Mouse (Mus musculus) limb, embryonic 10.5 days (tissue): Measurements from ENCODE around the gene Erbb2. TPM values are rescaled to one million over a fixed set of nuclear protein-coding genes. Genes with fewer than 3 reads are reported as not detected.
A peak's percentile ranks its signal among the peaks of the same experiment; 100 is the strongest.

Experiments
- DNase-seq: peaks from one replicate; pipeline ENCODE4 v3.0.0-alpha.2; 2017; ENCODE audit warnings: low spot score
- H3K27ac ChIP-seq: fragments of 300-500 bp; sonication (generic); 2 replicates; pipeline ENCODE4 v1.5.1; 2016; ENCODE audit warnings: mild to moderate bottlenecking
- H3K27me3 ChIP-seq: fragments of 300-500 bp; sonication (generic); 2 replicates; pipeline ENCODE4 v1.6.1; 2016; ENCODE audit warnings: low read depth, mild to moderate bottlenecking; ENCODE audit not compliant: poor library complexity, severe bottlenecking
- H3K36me3 ChIP-seq: fragments of 300-500 bp; sonication (generic); 2 replicates; pipeline ENCODE4 v1.6.1; 2016; ENCODE audit warnings: mild to moderate bottlenecking, moderate library complexity
- H3K4me1 ChIP-seq: fragments of 300-500 bp; sonication (generic); 2 replicates; pipeline ENCODE4 v1.6.1; 2016
- H3K4me3 ChIP-seq: fragments of 300-500 bp; sonication (generic); 2 replicates; pipeline ENCODE4 v1.5.1; 2016; ENCODE audit warnings: mild to moderate bottlenecking, moderate library complexity
- H3K9me3 ChIP-seq: fragments of 300-500 bp; sonication (generic); replicated peaks from 2 replicates; pipeline ENCODE4 v1.6.1; 2016; ENCODE audit warnings: mild to moderate bottlenecking
- WGBS: fragments of 180-500 bp; shearing (Covaris S2); methylation state at CpG from one replicate; pipeline ENCODE4 v1.1.7; 2016; 5-methylcytosine and 5-hydroxymethylcytosine counted together
- polyA plus RNA-seq: library from polyadenylated mRNA; unstranded; fragments of >200 nt; fragmentation: Nextera tagmentation; extraction: Ambion mirVana; gene quantifications from 2 replicates; pipeline ENCODE4 v1.2.1, GENCODE M21; 2016

Gene Erbb2
- polyA plus RNA-seq, 1 experiment from 2014 or later = 30.9 TPM

DNA sequence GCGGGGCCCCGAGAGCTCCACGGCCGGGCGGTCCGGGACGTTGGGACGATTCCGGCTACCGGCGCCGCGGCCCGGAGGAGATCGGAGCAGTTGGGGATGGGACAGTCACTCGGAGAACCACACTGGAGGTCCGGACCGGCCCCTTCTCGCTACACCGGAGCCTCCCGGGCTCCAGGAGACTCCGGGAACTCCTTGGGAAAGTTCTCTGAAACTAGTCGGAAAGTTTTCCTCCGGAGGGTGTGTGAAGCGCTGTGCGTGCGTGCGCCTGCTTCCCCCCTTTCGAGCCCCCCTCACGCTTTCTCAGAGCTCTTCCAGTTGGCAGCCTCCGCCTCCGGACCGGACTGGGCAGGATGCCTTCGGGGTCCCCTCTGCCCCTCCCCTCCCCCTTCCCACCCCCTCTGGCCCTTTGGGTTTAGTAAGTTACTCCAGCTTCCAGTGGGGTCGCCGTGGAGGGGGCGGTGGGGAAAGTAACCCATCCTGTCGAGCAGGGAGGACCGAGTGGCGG lies 579 bp downstream of the Erbb2 start:
- DNase-seq = peak; percentile 79
- Histone ChIP-seq H3K27me3 (peaks cover 31% of the 10 kb centered on the region), H3K4me1 (peaks cover 53% of the 10 kb centered on the region), H3K27ac (peak overlapping the region; percentile 95), H3K4me3 (peak overlapping the region; percentile 95), H3K9me3 (no peaks in the 10 kb centered on the region), H3K36me3 (no peaks in the 10 kb centered on the region)
- under 1% methylated on average over 40 of the region's 40 CpGs for WGBS

DNA sequence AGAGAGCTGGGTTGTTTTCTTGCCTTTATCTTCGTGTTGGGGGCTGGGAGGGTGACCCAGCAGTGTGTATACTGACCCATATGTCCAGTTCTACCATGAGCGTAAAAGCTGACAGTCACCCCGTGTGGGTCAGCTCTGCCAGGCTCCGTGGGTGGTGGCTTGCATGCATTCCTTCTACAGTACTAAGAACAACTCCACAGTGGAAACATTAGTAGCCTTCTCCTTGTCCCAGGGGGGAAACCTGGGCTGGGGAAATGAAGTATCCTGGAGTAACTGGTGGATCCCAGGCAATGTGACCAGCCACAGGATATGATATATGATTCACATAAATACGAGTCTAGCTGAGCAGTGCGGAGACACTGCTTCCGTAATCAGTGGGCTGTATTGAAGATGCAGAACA lies 1.5 kb downstream of the Erbb2 start:
- Histone ChIP-seq H3K9me3 (no peaks in the 10 kb centered on the region), H3K27ac (peak overlapping the region; percentile 95; the same call in 1 of the 2 replicates), H3K4me1 (peaks cover 53% of the 10 kb centered on the region), H3K27me3 (peaks cover 31% of the 10 kb centered on the region), H3K4me3 (peak overlapping the region; percentile 95), H3K36me3 (peaks cover 2% of the 10 kb centered on the region; the same call in 1 of the 2 replicates)
- DNase-seq = no peak
- 26% methylated on average over 7 of the region's 7 CpGs for WGBS

DNA sequence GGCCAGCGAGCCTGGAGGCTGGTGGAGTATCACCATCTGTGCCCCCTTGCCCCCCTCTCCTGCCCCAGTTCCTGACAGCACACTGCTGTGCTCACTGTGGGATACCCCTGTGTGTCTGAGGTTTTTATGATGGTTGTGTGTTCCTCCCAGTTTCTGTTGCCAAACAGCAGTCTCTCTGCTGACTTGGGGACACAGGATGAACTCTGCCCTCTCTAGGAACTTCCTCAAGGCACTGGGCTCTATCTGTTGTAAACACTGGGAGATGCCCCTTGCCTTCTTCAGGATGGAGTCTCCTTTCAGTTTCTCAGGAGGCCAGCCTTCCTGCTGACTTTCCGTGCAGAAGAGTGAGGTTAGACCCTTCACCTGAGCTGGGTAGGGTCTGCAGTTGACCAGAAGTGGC lies 1.9 kb downstream of the Erbb2 start:
- H3K27me3 ChIP-seq = peaks cover 31% of the 10 kb centered on the region
- no peak for DNase-seq
- no peaks in the 10 kb centered on the region for H3K9me3 ChIP-seq
- peaks cover 49% of the 10 kb centered on the region for H3K4me1 ChIP-seq
- no peak overlapping the region for H3K27ac ChIP-seq
- peaks cover 6% of the 10 kb centered on the region; the same call in 1 of the 2 replicates for H3K36me3 ChIP-seq
- peak overlapping the region; percentile 95 for H3K4me3 ChIP-seq
- 22% methylated on average over 2 of the region's 2 CpGs for WGBS

DNA sequence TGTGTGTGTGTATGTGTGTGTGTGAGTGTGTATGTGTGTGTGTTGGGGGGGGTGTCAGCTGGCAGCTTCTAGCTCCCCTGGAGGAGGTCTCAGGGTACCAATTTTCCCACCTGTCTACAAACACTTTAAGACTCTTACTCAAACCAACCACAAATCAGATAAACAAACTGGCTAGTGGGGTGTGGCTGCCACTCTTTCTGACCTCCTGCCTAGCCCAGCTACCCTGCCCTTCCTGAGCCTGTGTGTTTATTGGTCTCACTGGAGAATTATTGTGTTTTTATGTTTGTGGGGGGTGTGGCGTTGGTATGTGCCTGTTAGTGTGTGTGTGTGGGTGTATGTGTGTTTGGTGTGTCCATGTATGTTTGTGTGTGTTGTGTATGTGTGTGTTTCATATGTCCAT lies 4.8 kb downstream of the Erbb2 start:
- Histone ChIP-seq H3K4me3 (no peak overlapping the region), H3K27me3 (peaks cover 10% of the 10 kb centered on the region; the same call in 1 of the 2 replicates), H3K4me1 (peaks cover 37% of the 10 kb centered on the region), H3K9me3 (no peaks in the 10 kb centered on the region), H3K36me3 (peaks cover 31% of the 10 kb centered on the region), H3K27ac (no peak overlapping the region)
- no peak for DNase-seq
- 75% methylated on average over 1 of the region's 1 CpGs for WGBS

DNA sequence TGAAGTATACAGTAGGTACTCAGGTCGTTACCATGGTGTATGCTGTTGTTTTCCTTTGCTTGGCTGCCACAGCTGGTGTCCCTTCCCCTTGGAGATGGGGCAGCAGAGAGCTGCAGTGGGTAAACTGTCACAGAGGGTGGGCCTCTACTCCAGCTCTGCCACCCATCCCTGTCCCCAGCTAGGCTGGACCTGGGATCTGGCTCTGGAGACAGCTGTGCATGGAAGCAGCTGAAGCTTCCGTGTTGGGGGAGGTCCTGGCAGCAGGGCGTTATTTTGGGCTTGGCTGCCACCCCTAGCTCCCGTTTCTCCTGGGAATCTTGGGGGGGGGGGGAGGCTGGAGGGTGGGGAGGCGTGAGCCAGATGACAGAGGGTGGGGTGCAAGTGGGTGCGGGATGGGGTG lies 6.0 kb downstream of the Erbb2 start:
- 71% methylated on average over 6 of the region's 6 CpGs for WGBS
- Histone ChIP-seq H3K4me1 (peaks cover 26% of the 10 kb centered on the region), H3K27me3 (peaks cover 10% of the 10 kb centered on the region; the same call in 1 of the 2 replicates), H3K9me3 (no peaks in the 10 kb centered on the region), H3K27ac (no peak overlapping the region), H3K4me3 (no peak overlapping the region), H3K36me3 (peaks cover 43% of the 10 kb centered on the region)
- no peak for DNase-seq

DNA sequence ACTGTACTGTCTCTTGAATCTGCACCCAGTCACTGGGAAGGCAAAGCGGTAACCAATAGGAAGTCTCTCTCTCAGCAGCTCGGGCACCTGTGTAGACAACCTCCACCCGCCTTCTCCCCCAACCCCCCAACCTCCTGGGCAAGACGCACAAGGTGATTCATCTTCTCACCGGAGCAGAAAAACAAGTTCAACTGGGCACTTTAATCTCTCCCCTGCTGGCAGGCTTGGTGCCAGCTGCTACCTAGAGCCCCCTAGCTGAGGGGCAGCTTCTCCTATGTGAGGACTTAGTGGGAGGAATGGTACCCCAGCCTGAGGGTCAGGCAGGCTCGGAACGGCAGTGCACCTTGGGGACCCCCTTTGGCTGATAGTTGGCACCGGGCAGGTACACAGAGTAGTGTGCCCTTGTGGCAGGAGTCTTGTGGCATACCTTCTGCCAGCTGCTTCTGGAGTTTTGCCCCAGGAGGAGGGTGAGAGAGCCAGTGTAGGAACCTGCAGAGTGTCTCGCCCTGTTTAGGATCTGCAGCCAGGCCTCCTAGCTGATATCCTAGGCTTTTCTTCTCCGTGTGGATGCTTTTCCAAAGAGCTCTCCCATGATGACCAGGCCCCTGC lies 6.8 kb downstream of the Erbb2 start:
- H3K4me3 ChIP-seq = no peak overlapping the region
- H3K27ac ChIP-seq = no peak overlapping the region
- no peak for DNase-seq
- no peaks in the 10 kb centered on the region for H3K9me3 ChIP-seq
- peaks cover 10% of the 10 kb centered on the region; the same call in 1 of the 2 replicates for H3K27me3 ChIP-seq
- WGBS = 83% methylated on average over 10 of the region's 10 CpGs
- peaks cover 19% of the 10 kb centered on the region for H3K4me1 ChIP-seq
- H3K36me3 ChIP-seq = peaks cover 51% of the 10 kb centered on the region

DNA sequence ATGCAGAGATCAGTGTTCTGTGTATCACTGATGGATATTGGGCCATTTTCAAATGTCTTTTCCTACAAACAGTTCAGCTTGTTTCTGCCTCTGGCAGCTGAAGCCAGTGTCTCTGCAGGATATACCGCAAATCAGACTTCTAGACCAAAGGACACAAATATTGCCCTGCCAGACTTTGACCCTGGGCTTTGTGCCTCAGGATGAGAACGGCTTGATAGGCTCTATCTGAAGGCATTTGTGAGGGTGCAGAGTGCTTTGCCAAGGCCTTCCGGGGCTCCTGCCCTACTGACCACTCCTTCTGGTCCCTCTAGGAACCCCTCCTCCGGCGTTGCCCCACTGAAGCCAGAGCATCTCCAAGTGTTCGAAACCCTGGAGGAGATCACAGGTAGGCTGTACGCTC lies 14.3 kb downstream of the Erbb2 start:
- no peaks in the 10 kb centered on the region for H3K27me3 ChIP-seq
- H3K36me3 ChIP-seq = peaks cover 96% of the 10 kb centered on the region
- 93% methylated on average over 7 of the region's 7 CpGs for WGBS
- no peak for DNase-seq
- H3K9me3 ChIP-seq = no peaks in the 10 kb centered on the region
- no peak overlapping the region for H3K27ac ChIP-seq
- no peaks in the 10 kb centered on the region for H3K4me1 ChIP-seq
- no peak overlapping the region for H3K4me3 ChIP-seq

DNA sequence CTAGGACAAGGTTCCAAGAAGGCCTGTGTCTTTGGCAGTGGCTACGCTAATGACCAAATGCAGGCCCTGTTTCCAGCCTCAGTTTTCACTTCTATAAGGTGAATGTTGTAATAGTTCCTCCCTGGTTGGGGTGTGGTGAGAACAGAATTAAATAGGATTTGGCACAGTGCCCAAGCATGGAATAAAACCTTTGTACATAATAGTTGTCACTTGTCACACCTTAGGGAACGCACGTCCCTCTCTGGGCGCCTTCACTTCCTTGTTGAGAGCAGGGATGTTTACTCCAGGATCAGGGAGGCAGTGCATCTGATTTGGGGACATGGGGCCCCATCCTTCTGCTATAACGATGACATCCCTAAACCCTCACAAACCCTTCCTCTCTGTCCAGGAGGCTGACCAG lies 16.2 kb downstream of the Erbb2 start:
- WGBS = 90% methylated on average over 5 of the region's 5 CpGs
- no peak for DNase-seq
- H3K9me3 ChIP-seq = no peaks in the 10 kb centered on the region
- 0 out of 2 replicates have a peak, but pooled peaks cover 4% of the 10 kb centered on the region for H3K4me1 ChIP-seq
- no peak overlapping the region for H3K27ac ChIP-seq
- peaks cover 95% of the 10 kb centered on the region for H3K36me3 ChIP-seq
- H3K27me3 ChIP-seq = no peaks in the 10 kb centered on the region
- H3K4me3 ChIP-seq = no peak overlapping the region

DNA sequence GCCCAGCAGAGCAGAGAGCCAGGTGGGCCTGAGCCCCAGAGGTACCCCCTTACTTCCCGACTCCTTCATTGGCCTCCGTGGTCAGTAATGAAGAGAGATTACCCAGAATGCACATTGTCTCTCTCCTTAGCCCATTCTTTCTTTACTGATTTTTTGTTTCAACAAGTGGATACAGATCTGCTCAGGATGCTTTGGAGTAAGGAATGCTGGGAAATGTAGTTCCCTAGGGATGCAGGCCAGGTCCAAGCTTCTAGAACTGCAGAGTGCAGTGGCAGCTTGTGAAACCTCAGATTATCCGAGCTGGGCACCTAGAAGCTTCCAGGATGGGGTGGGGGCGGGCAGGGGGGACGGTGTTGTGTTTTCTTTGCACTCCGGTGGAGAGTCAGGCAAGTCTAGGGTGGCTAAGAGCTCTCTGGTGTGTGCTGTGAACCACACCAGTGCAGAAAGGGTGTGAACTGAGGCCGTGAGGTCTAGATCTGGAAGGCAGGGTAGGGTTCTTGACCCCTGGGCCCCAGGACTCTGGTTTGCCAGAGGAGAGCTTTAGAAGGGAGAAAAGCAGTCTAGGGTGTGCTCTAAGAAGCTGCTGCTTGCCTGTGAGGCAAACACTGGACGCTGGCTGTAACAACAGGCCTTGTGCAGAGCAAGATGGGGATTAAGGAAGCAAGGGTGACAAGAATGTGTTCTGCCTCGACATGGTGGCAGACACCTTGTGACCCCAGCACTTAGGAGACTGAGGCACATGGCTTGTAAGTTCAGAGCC lies 19.7 kb downstream of the Erbb2 start:
- DNase-seq = no peak
- Histone ChIP-seq H3K9me3 (no peaks in the 10 kb centered on the region), H3K4me3 (no peak overlapping the region), H3K27me3 (no peaks in the 10 kb centered on the region), H3K36me3 (peaks cover 99% of the 10 kb centered on the region), H3K27ac (no peak overlapping the region), H3K4me1 (0 out of 2 replicates have a peak, but pooled peaks cover 4% of the 10 kb centered on the region)
- 88% methylated on average over 9 of the region's 9 CpGs for WGBS

DNA sequence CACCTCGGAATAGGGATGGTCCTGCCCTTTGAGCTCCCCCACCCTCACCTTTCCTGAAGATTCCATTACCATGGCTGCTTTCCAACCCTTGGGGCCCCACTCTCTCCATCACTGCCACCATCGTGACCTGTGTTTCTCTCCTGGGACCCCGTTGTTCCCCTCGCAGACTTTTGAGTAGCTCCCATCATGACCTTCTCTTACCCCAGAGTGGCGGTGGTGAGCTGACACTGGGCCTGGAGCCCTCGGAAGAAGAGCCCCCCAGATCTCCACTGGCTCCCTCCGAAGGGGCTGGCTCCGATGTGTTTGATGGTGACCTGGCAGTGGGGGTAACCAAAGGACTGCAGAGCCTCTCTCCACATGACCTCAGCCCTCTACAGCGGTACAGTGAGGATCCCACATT lies 23.5 kb downstream of the Erbb2 start:
- Histone ChIP-seq H3K27ac (no peak overlapping the region), H3K27me3 (no peaks in the 10 kb centered on the region), H3K4me1 (peaks cover 12% of the 10 kb centered on the region), H3K4me3 (no peak overlapping the region), H3K9me3 (no peaks in the 10 kb centered on the region), H3K36me3 (peaks cover 66% of the 10 kb centered on the region)
- DNase-seq = no peak
- WGBS = 94% methylated on average over 9 of the region's 9 CpGs

DNA sequence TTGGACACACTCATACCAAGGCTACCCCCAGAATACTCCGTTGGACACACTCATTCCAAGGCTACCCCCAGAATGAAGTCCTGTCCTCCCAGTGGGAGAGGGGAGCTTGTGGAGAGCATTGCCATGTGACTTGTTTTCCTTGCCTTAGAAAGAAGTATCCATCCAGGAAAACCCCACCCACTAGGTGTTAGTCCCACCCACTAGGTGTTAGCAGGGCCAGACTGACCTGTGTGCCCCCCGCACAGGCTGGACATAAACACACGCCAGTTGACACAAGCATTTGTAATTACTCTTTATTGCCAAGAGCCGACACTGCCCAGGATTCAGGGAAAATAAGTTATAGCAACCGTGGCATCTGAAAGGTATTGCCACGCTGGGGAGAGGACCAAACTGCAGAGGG lies 25.2 kb downstream of the Erbb2 start:
- 83% methylated on average over 6 of the region's 6 CpGs for WGBS
- no peak for DNase-seq
- Histone ChIP-seq H3K36me3 (peaks cover 49% of the 10 kb centered on the region), H3K4me1 (peaks cover 12% of the 10 kb centered on the region), H3K27me3 (no peaks in the 10 kb centered on the region), H3K4me3 (no peak overlapping the region), H3K9me3 (no peaks in the 10 kb centered on the region), H3K27ac (no peak overlapping the region)

DNA sequence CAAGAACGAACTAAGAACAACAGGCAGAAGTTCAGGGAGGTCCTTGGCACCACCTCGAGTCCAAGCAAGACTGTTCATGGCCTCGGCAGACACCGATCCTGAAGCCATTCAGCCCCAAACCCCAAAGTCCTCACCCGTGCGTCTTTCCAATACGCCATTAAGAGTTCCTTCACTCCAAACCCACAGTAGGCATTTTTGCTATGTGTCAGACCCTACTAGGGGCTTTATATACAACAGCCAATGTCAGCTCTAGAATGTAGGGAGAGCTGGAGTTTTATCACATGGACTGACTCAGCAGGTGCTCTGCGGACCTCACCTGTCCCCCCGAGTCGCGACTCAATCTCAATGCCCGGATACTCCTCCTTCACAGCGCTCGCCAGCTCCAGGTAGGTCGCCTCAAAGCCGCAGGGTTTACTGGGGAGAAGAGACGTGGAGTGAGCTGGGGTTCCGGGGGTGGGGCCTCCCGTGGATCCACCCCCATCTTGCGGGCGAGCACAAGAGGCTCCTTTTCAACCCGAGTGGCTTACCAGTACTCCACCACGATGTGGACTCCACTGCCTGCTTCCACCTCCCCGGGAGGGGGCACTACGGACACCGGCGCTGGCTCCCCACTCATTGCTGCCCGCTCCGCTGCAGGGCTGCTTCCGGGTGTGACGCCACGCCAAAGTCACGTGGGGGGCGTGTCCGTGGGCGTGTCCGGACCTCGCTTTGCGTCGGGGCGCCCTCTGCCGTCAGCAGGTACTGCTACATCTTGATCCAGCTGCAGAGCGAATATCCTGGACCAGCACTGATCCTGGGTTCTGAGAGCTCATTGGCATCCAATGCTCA lies 26.3 kb downstream of the Erbb2 start, which contains the start of gene Mien1:
Mien1 (minus strand) TSS at position 661 of the 828 bp plus-strand sequence.
- 3% methylated on average over 43 of the region's 43 CpGs for WGBS
- Histone ChIP-seq H3K4me1 (peaks cover 8% of the 10 kb centered on the region), H3K27ac (peak within 1 kb of the TSS; percentile 80), H3K36me3 (peaks cover 39% of the 10 kb centered on the region), H3K27me3 (no peaks in the 10 kb centered on the region), H3K4me3 (peak within 1 kb of the TSS; percentile 71), H3K9me3 (no peaks in the 10 kb centered on the region)
- DNase-seq = peak; percentile 100
